Mouse (Mus musculus) olfactory bulb, adult 2 months (tissue): Measurements from ENCODE around the gene Fry.

ENCODE experiments used
- CTCF ChIP-seq: fragments of 200-500 bp; IDR thresholded peaks from 2 replicates; pipeline ENCODE4 v1.5.1; 2012; ENCODE audit warnings: low read depth, mild to moderate bottlenecking, low read length, moderate library complexity; ENCODE audit not compliant: insufficient read depth
- POLR2A ChIP-seq: fragments of 200-500 bp; IDR thresholded peaks from 2 replicates; pipeline ENCODE4 v1.6.1; 2012; ENCODE audit warnings: mild to moderate bottlenecking, low read depth, low read length, moderate library complexity; ENCODE audit not compliant: insufficient read depth

DNA sequence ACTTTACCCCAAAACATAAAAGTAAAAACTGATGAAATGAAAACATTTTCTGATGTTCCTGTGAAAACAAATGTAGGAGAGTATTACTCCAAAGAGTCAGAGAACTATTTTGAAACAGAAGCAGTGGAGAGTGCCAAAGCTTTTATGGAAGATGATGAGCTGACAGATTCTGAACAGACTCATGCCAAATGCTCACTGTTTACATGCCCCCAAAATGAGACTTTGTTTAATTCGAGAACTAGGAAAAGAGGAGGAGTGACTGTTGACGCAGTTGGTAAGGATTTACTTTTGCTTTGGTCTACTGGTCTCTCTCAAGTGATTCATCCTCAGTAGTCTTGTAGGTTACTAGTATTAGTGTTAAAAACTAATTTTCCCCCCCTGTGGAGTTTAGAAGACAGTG is 424.7 kb downstream of the Fry start:
- TF ChIP-seq POLR2A (no peak), CTCF (no peak)
